Mouse (Mus musculus) lung, postnatal 25 days (tissue): ENCODE results near the gene Bpifb3.

ENCODE experiments used
- DNase-seq: peaks from one replicate; pipeline ENCODE4 v3.0.0; 2022; ENCODE audit warnings: low spot score

Bpifb3 gene

DNA sequence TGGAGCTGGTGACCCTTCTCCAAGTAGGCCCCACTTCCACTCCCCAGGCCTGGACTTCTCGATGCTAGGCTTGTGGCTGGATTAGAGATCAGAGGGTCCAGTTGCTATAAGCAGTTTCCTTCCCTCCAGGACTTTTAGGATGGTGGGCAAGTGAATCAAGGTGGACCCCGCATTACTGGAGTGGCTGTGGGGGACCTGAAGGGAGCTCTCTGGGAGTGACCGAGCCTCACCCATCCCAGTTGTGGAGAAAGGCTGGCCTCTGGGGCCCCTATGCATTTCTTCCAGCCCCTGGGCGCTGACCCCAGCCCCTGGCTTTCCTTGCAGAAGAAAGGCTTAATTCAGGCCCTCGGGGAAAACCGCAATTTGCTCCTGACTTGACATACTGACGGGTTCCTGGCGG, at the start of gene Bpifb3:
Bpifb3 (plus strand) TSS at position 301 of the 400 bp plus-strand sequence.
- no peak for DNase-seq

- no peak for DNase-seq
Observed at GRCm38 (mm10) chr2:153870984-153871383, 47.0 kb upstream of the Bpifb3 start, which contains the start of gene Sun5. Gene Sun5, minus strand, starts transcription at chr2:153871084.

- DNase-seq: no peak
Observed at GRCm38 (mm10) chr2:153874745-153875144, 43.3 kb upstream of the Bpifb3 start, which contains the start of gene Bpifb2. Gene Bpifb2, plus strand, starts transcription at chr2:153875045.

DNA sequence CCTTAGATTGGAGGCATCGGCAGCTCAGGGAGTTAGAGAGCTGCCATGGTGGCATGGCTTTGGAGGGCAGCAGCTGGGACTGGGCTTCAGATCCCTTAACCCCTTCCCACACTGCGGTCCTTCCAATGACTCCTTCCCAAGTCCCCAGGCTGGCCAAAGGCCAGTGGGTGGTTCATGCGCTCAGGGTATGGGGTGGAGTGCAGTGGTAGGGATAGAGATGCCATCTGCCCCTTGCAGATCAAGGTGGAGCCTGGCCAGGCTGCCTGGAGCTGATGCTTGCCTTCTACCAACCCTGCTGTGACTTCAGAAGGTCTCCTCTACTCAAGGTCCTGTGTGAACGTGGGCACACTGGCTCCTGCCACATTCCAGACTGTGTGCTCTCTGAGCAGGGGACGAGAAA, 18.9 kb upstream of the Bpifb3 start:
- no peak for DNase-seq

- no peak for DNase-seq
Observed at GRCm38 (mm10) chr2:153900088-153900487, 17.9 kb upstream of the Bpifb3 start, which contains the start of gene Bpifb6. Gene Bpifb6, plus strand, starts transcription at chr2:153900388.

- DNase-seq: no peak
Observed at GRCm38 (mm10) chr2:153902726-153903125, 15.3 kb upstream of the Bpifb3 start.

- no peak for DNase-seq
Observed at GRCm38 (mm10) chr2:153906626-153907025, 11.4 kb upstream of the Bpifb3 start.

DNA sequence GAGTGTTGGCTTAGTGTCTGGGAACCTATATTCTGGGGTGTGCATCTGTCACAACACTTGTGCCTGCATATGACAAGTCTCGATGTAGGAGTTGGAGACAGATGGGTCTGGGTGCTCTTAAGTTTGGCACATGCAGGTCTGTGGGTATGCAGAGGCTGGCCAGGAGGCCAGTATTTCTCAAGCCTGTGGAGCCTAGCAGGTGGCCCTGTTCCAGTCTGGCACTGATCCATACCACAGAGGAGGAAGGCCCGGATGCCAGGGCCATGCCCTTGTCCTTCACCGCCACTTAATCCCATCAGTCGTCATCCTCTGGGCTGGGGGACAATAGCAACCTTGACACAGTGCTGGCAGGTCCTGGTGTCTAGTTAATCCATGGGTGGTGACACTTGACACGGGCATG, 3.9 kb upstream of the Bpifb3 start:
- peak; percentile 18 for DNase-seq

GRCm38 (mm10) chr2:153921246-153921645, 3.2 kb downstream of the Bpifb3 start:
- no peak for DNase-seq

DNA sequence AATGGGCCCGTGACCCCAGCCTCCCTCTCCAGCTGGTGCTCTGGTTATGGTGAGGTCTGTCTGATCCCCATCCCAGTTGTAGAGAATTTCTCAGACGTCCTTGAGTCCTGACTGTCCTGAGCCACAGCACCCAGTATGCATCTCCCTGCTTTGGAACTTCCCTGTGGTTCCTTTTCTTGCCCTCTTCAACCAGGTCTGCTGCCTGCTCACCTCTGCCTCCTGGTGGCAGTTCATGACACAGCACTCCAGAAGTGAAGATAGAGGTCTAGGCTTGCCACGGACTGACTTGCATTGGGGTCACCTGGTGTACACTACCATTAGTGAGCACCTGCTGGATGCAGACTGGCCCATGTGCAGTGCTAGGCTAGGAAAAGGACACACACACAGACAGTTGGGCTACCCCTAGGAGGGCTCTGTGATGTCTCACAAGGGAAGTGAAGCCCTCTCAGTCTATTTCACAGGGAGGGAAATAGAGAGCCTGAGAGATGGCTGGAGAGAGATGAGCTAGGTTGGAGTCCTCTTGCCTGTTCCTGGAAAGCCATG, 11.9 kb downstream of the Bpifb3 start:
- DNase-seq: peak; percentile 12

DNA sequence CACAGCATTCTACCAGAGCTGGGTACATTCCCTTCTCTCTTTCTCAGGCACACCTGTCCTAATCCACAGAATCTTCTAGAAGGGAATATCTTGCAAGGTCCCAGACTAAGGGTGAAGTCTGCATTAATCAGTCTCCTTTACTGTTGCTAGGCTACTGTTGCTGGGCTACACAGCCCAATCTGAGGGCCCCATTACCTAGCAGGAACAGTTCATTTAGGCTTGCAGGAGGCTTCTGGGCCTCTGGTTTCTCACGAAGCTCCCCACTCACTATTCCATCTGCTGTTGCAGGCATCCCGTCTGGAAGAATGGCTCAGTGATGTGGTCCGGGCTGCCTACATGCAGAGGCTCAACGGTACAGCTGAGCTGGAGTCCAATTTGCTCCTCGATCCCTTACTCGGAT, 13.1 kb downstream of the Bpifb3 start:
- no peak for DNase-seq

GRCm38 (mm10) chr2:153933311-153933710, 15.3 kb downstream of the Bpifb3 start:
- no peak for DNase-seq

GRCm38 (mm10) chr2:153935348-153935747, 17.3 kb downstream of the Bpifb3 start:
- DNase-seq: no peak

DNA sequence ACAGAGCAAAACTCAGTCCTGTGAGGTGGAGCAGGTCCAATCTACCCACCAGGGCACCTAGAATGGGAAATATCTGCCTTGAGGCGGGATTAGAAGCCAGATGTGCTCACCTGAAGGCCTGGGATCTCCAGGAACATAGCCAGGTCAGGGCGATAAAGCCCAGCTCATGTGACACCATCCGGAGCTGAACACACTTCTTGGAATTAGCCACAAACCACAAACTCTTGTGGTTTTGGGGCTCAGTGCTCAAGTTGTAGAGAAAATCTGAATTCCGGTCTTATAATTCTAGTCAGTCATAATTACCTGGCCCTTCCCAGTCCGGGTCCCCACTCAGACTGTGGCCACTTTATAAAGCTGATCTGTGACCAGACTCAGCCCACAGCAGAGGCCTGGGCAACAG, 19.8 kb downstream of the Bpifb3 start, which contains the start of gene Bpifb4:
Bpifb4 (plus strand) TSS at position 370 of the 400 bp plus-strand sequence.
- DNase-seq: no peak

- peak; percentile 4 for DNase-seq
Observed at GRCm38 (mm10) chr2:153943537-153943936, 25.5 kb downstream of the Bpifb3 start.

DNA sequence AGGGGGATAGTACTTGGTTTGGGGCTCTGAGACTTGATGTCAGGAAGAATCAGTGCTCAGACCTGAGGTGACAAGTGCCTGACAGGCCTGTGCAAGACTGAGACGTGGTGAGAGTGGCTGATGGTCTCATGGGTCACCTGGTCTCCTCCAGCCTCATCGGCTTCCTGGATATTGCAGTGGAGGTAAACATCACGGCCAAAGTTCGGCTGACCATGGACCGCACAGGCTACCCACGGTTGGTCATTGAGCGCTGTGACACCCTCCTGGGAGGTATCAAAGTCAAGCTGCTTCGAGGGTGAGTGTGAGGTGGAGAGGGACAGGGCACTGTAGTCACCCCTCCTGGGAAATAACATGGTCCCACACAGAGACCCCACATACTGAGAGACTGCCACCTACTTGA, 26.5 kb downstream of the Bpifb3 start:
- DNase-seq: no peak

- DNase-seq: peak; percentile 11
Observed at GRCm38 (mm10) chr2:153952897-153953296, 34.9 kb downstream of the Bpifb3 start.

DNA sequence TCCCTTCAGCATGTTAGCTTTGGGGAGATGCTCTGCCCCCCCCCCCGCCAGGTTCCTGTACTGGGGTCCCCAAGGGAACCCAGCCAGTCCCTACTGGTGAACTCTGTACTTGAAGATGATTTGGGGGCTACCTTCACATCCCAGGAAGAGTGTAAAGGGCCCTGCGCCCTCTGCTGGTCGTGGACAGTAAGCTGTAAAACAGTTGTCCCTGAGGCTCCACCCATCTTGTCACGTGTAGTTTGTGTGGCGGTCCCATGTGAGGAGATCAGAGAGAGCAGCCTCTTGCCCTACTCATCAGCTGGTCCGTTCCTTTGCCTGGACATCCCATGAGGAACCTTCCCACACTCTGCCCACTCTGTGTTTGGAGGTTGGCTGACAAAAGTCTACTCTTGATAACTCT, 35.8 kb downstream of the Bpifb3 start:
- DNase-seq: peak; percentile 14

DNA sequence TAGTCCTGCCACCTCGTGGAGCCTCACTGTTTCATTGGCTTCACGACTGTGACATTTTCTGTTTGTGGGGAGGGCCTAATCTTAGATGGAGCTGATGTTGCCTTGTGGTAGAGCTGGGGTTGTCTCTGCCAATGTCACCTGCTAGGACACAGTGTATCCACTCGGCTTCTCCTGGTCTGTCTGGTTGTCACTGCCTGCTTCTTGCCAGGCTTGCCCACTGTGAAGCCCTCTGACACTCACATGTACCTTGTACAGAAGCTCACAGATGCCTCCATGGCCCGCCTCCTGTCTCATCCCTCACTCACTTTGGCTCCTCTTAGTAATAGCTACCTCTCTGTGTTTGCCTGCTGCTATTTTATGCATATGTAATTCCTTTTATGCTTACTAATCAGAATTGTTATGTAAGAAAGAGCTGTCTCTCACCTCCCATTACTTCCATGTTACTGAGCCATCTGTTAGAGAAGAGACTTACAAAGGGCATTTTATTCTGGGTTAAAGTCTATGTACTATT, 44.8 kb downstream of the Bpifb3 start:
- DNase-seq: no peak

- DNase-seq: no peak
Observed at GRCm38 (mm10) chr2:153963334-153963733, 45.3 kb downstream of the Bpifb3 start.

DNA sequence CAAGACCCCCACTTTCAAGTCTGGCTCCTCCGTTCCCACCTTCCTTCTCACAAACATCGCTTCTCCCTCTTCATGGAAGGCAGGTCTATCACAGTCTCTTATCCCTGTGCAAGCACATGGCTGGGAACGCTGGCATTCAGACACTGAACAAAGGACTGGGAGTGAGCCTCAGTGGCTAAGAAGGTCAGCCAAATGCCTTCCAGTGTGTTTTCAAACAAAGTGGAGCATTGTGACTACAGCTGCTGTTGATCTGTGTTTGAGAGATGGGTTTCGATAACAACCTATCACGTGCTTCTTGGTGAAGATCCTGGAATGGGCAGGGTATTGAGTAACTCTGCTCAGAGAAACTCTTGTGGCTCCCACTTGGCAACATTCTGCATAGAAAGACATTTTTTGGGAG, 52.2 kb downstream of the Bpifb3 start:
- DNase-seq: peak; percentile 35

GRCm38 (mm10) chr2:153974582-153974981, 56.6 kb downstream of the Bpifb3 start, which contains the start of gene Bpifa6:
Gene Bpifa6, plus strand, starts transcription at chr2:153974945.
- DNase-seq: no peak
